Mouse (Mus musculus) midbrain, embryonic 16.5 days (tissue): ENCODE results near the gene Snrpc. TPM values are rescaled to one million over a fixed set of nuclear protein-coding genes. Genes with fewer than 3 reads are reported as not detected.

ENCODE experiments used
- ATAC-seq: fragments of 200-750 bp; cut with Nextera tagmentation; 2 replicates; pipeline ENCODE4 v1.8.0; 2017; ENCODE audit warnings: moderate TSS enrichment
- H3K27ac ChIP-seq: fragments of 300-500 bp; sonication (generic); 2 replicates; pipeline ENCODE4 v1.5.1; 2014; ENCODE audit warnings: mild to moderate bottlenecking, low read length, mixed read lengths
- H3K27me3 ChIP-seq: fragments of 300-500 bp; sonication (generic); 2 replicates; pipeline ENCODE4 v1.6.1; 2014; ENCODE audit warnings: low read depth, low read length, mixed read lengths; ENCODE audit not compliant: control insufficient read depth, insufficient read depth
- H3K36me3 ChIP-seq: fragments of 300-500 bp; sonication (generic); 2 replicates; pipeline ENCODE4 v1.6.1; 2014; ENCODE audit warnings: mild to moderate bottlenecking, low read length, moderate library complexity, mixed read lengths; ENCODE audit not compliant: control insufficient read depth, insufficient read depth
- H3K4me1 ChIP-seq: fragments of 300-500 bp; sonication (generic); 2 replicates; pipeline ENCODE4 v1.6.1; 2014; ENCODE audit warnings: mild to moderate bottlenecking, low read length, mixed read lengths; ENCODE audit not compliant: control insufficient read depth, insufficient read depth
- H3K4me2 ChIP-seq: fragments of 300-500 bp; sonication (generic); 2 replicates; pipeline ENCODE4 v1.6.1; 2014; ENCODE audit warnings: mild to moderate bottlenecking, low read length, mixed read lengths
- H3K4me3 ChIP-seq: fragments of 300-500 bp; sonication (generic); 2 replicates; pipeline ENCODE4 v1.5.1; 2014; ENCODE audit warnings: low read depth, mild to moderate bottlenecking, low read length, moderate library complexity, mixed read lengths
- H3K9ac ChIP-seq: fragments of 300-500 bp; sonication (generic); 2 replicates; pipeline ENCODE4 v1.6.1; 2014; ENCODE audit warnings: low read depth, low read length, mixed read lengths
- H3K9me3 ChIP-seq: fragments of 300-500 bp; sonication (generic); replicated peaks from 2 replicates; pipeline ENCODE4 v1.6.1; 2014; ENCODE audit warnings: mild to moderate bottlenecking, low read length, mixed read lengths; ENCODE audit not compliant: control insufficient read depth, poor library complexity, severe bottlenecking
- WGBS: fragments of 180-500 bp; shearing (Covaris S2); extraction: QIAGEN DNeasy Blood & Tissue Kit; methylation state at CpG from one replicate; pipeline ENCODE4 v1.1.7; 2014; 5-methylcytosine and 5-hydroxymethylcytosine counted together
- polyA plus RNA-seq: library from polyadenylated mRNA; unstranded; fragments of >200 nt; fragmentation: Nextera tagmentation; extraction: Ambion mirVana; gene quantifications from 2 replicates; pipeline ENCODE4 v1.2.1, GENCODE M21; 2015

The Snrpc gene
- polyA plus RNA-seq, 1 experiment from 2014 or later: 197 TPM

DNA sequence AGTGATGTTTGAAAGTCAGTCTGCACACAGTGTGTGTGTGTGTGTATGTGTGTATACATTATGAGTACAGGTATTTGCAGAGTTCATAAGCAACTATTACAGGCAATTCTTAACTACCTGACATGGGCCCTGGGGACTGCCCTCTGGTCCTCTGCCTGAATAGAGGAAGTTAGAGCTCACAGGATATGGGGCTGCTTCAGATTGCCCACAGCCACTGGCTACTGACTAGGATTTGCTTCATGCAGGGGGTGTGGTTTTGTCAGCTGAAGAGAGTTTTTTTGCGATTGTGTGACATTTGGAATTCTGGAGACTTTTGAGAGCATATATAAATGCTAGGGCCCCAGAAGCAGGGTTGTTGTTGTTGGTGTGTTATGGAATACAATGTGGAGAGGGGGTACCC, 13.0 kb upstream of the Snrpc start:
- peaks cover 6% of the 10 kb centered on the region for H3K4me1 ChIP-seq
- no peak overlapping the region for H3K4me2 ChIP-seq
- no peak overlapping the region for H3K4me3 ChIP-seq
- no peaks in the 10 kb centered on the region for H3K27me3 ChIP-seq
- no peak overlapping the region for H3K9ac ChIP-seq
- no peaks in the 10 kb centered on the region for H3K9me3 ChIP-seq
- no peak for ATAC-seq
- no peaks in the 10 kb centered on the region for H3K36me3 ChIP-seq
- no peak overlapping the region for H3K27ac ChIP-seq
- 84% methylated on average over 1 of the region's 1 CpGs for WGBS

DNA sequence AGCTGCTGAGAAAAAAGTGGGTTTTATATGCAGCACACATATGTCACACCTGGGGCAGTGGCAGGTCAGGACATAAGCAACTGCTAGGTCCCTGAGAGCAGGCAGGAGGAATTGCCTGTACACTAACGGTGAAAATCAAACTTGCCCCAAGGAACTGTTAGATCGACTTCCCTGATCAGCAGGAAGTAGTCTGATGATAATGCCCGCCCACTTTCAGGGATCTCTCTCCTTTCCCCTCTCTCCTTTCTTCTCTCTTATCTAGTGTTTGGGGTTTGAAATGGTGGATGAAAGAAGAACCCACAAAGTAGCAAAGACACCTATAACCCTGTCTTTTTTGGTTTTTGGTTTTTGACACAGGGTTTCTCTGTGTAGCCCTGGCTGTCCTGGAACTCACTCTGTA, 12.4 kb upstream of the Snrpc start:
- no peak overlapping the region for H3K4me3 ChIP-seq
- H3K4me1 ChIP-seq: peaks cover 6% of the 10 kb centered on the region
- no peaks in the 10 kb centered on the region for H3K27me3 ChIP-seq
- no peak overlapping the region for H3K27ac ChIP-seq
- no peak overlapping the region for H3K9ac ChIP-seq
- no peaks in the 10 kb centered on the region for H3K9me3 ChIP-seq
- no peak for ATAC-seq
- WGBS: 45% methylated on average over 3 of the region's 3 CpGs
- H3K4me2 ChIP-seq: no peak overlapping the region
- no peaks in the 10 kb centered on the region for H3K36me3 ChIP-seq

DNA sequence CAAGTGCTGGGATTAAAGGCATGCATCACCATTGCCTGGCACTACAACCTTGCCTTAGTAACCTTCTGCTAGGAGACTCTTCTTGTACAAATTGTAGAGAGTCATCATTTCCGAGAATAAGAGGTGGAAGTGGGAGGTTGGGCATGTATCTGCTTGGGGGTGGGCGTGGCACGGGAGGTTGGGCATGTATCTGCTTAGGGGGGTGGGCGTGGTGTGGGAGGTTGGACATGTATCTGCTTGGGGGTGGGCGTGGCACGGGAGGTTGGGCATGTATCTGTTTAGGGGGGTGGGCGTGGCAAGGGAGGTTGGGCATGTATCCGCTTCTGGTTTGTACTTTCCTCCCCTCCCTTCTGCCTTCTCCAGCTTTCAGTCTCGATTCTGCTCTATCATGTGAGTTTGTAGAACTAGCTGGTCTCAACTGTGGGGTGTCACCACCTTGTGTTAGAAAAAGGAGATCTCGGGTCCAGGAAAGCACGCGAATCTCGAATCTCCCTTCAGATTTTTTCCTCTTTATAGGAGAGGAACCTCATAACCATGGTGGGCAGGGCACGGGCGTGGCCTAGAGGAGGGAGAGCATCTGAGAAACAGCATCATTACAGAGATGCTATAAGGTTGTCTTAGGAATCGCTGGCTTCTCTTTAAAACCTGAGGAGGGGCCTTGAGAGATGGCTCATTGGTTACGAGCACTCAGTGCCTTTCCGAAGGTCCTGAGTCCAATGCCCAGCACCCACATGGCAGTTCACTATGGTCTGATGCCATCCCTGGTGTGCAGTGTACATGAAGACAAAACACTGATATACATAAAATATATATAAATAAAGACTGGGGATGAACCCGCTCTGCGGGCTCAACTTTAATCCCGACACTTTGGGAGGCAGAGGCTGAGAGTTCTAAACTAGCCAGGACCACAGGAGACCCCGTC, 11.7 kb upstream of the Snrpc start:
- Histone ChIP-seq H3K9ac (peak overlapping the region; percentile 35; the same call in 1 of the 2 replicates), H3K4me1 (peaks cover 3% of the 10 kb centered on the region), H3K4me3 (peak overlapping the region; percentile 15; the same call in 1 of the 2 replicates), H3K27ac (no peak overlapping the region), H3K27me3 (no peaks in the 10 kb centered on the region), H3K4me2 (peak overlapping the region; percentile 48), H3K36me3 (no peaks in the 10 kb centered on the region), H3K9me3 (no peaks in the 10 kb centered on the region)
- ATAC-seq: no peak
- WGBS: 5% methylated on average over 22 of the region's 22 CpGs

DNA sequence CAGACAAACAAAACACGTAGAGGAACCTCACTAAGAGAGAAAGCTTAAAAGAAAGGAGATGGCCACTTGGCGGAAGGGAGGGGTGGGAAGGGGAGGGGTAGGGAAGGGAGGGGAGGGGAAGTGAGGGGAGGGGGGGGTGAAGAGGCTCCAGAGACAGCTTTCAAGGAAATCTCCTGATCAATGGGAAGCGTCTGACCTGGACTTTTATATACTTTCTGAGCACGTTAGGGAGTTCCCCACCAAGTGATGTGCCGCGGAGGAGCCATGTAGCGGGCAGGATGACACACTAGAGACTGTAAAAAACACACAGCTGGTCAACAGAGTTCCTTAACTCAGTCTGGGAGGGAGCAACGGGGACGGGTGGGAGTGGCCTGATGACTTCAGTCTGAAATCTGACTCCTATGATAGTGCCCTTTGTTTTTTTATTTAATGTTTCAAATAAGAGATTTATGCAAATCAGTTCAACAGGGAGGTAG, 11.0 kb upstream of the Snrpc start:
- H3K9me3 ChIP-seq: no peaks in the 10 kb centered on the region
- H3K4me1 ChIP-seq: no peaks in the 10 kb centered on the region
- H3K4me2 ChIP-seq: peak overlapping the region; percentile 48
- ATAC-seq: no peak
- no peak overlapping the region for H3K4me3 ChIP-seq
- H3K36me3 ChIP-seq: no peaks in the 10 kb centered on the region
- no peaks in the 10 kb centered on the region for H3K27me3 ChIP-seq
- no peak overlapping the region for H3K9ac ChIP-seq
- WGBS: 5% methylated on average over 8 of the region's 9 CpGs
- H3K27ac ChIP-seq: no peak overlapping the region

DNA sequence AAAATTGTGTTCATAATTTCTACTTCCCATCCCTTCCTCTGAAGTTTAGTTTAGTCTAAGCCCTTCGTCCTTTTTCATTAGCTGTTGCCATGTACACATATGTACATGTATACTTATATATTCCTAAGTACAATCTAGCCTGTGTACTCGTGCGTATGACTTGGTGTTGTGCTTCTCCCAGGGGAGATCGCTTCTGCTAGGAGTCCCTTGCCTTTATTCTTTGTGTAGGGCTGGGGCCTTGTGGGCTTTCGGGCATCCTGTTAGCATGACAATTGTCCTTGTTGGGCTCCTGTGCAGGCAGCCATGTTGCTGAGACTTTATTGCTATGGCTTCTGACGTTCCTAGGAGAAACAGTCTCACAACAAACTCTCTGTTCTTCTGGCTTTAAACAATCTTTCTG, 10.4 kb upstream of the Snrpc start:
- no peak for ATAC-seq
- H3K4me2 ChIP-seq: no peak overlapping the region
- H3K4me1 ChIP-seq: no peaks in the 10 kb centered on the region
- H3K27ac ChIP-seq: no peak overlapping the region
- no peaks in the 10 kb centered on the region for H3K27me3 ChIP-seq
- H3K4me3 ChIP-seq: no peak overlapping the region
- H3K36me3 ChIP-seq: no peaks in the 10 kb centered on the region
- WGBS: 10% methylated on average over 6 of the region's 6 CpGs
- H3K9me3 ChIP-seq: no peaks in the 10 kb centered on the region
- no peak overlapping the region for H3K9ac ChIP-seq

DNA sequence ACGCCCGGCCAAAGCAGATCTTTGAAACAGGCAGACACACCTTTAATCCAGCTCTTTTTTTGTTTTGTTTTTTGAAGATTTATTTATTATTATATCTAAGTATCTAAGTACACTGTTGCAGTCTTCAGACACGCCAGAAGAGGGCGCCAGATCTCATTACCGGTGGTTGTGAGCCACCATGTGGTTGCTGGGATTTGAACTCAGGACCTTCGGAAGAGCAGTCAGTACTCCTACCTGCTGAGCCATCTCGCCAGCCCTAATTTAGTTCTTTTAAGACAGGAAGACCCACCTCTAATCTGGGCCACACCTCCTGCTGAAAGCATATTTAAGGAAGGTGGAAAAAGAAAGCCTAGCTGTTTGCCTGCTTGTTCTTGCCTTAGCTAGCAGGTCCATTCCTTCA, 7.5 kb upstream of the Snrpc start:
- no peak overlapping the region for H3K4me2 ChIP-seq
- no peak overlapping the region for H3K27ac ChIP-seq
- H3K27me3 ChIP-seq: no peaks in the 10 kb centered on the region
- H3K36me3 ChIP-seq: no peaks in the 10 kb centered on the region
- H3K4me1 ChIP-seq: no peaks in the 10 kb centered on the region
- H3K9me3 ChIP-seq: no peaks in the 10 kb centered on the region
- H3K9ac ChIP-seq: no peak overlapping the region
- H3K4me3 ChIP-seq: no peak overlapping the region
- ATAC-seq: no peak
- WGBS: 56% methylated on average over 7 of the region's 7 CpGs

DNA sequence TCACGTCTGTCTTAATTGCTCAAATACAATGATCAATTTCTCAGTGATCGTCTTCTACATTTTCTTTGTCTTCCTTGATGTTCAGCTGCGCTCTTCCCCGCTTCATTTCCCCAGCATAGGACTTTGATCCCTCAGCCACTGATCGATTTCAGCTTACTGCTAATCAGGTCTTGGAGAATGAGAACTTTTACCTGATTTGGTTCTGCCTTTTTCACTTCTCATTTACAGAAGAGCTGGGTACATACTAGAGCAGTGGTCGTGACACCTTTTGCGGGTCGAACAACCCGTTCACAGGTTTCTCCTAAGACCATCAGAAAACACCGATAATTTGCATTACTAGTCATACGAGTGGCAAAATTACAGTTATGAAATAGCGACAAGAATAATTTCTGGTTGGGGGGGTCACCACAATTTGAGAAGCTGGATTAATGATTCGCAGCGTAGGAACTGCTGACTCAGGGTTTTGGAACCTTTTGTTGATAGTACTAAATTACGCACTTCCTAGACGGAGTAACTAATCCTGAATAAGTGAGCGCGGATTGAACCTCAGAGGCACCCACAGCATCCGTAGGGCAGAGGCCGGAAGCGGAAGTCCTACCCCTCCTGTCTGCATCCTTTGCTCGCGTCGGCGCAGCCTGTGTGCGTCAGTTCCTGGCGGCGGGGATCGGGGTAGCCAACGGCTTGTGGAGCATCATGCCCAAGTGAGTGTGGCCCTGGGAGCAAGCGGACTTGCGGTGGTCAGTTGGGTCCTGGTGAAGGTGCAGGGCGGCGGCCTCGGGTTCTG, 1.7 kb downstream of the Snrpc start:
- ATAC-seq: peak; percentile 99
- Histone ChIP-seq H3K4me3 (peak overlapping the region; percentile 93), H3K27ac (peak overlapping the region; percentile 71), H3K9ac (peak overlapping the region; percentile 86), H3K36me3 (peaks cover 18% of the 10 kb centered on the region), H3K4me1 (peaks cover 12% of the 10 kb centered on the region), H3K4me2 (peak overlapping the region; percentile 77), H3K9me3 (no peaks in the 10 kb centered on the region), H3K27me3 (peaks cover 4% of the 10 kb centered on the region; the same call in 1 of the 2 replicates)
- WGBS: 2% methylated on average over 35 of the region's 35 CpGs

DNA sequence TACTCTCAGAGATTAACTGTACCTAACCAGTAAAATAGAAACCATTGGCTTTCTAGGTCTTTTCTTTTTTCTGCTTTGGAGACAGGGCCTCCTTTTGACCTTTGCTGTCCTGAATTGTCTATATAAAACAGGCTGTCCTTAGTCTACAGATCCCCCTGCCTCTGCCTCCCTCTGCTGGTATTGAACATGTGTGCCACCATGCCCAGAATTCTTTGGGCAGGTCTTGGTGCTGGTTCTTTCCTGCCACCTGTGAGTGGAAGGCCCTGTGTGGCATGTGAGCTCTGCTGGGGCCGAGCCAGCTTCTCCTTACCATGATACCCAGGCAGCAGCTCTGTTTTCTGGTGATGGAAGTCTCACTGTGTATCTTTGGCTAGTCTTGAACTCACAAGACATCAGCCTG, 10.4 kb downstream of the Snrpc start:
- no peak for ATAC-seq
- 95% methylated on average over 1 of the region's 1 CpGs for WGBS

DNA sequence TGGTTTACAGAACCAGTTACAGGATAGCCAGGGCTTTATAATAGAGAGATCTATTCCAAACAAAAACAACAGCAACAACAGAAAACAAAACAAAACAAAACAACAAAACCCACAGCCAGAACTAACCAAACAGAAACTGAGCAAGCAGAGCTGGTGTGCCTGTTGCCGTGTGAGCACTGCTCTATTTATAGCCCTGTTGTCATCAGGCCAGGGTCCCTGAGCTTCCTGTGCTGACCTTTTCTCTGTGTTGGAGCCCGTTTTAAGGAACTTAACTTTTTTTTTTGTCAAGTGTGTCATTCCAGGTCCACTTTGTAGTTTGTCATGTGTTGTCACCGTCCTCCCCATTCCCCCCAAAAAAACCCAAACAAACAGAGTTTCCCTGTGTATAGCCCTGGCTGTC, 13.1 kb downstream of the Snrpc start:
- H3K36me3 ChIP-seq: peaks cover 34% of the 10 kb centered on the region
- no peak overlapping the region for H3K27ac ChIP-seq
- no peaks in the 10 kb centered on the region for H3K9me3 ChIP-seq
- H3K9ac ChIP-seq: no peak overlapping the region
- WGBS: 82% methylated on average over 3 of the region's 3 CpGs
- no peak for ATAC-seq
- no peaks in the 10 kb centered on the region for H3K4me1 ChIP-seq
- H3K4me3 ChIP-seq: no peak overlapping the region
- no peak overlapping the region for H3K4me2 ChIP-seq
- no peaks in the 10 kb centered on the region for H3K27me3 ChIP-seq

More for the DNA sequence above, 10.4 kb downstream of the Snrpc start:
- H3K36me3 ChIP-seq: peaks cover 49% of the 10 kb centered on the region
- H3K4me1 ChIP-seq: no peaks in the 10 kb centered on the region
- no peak overlapping the region for H3K4me3 ChIP-seq
- H3K4me2 ChIP-seq: no peak overlapping the region
- no peak overlapping the region for H3K9ac ChIP-seq
- H3K27ac ChIP-seq: no peak overlapping the region
- no peaks in the 10 kb centered on the region for H3K27me3 ChIP-seq
- no peaks in the 10 kb centered on the region for H3K9me3 ChIP-seq
